8 mouse cellular contexts compared by ENCODE assay signal in genomic region chr12:54352963-54353606, GRCm38 (mm10).
DNase-seq lines count a peak whose midpoint lies in the region; ATAC-seq and TF ChIP-seq lines count a peak whose summit lies in the region.

No protein-coding gene starts in this region.

- no peak overlapping the region for H3K27ac ChIP-seq in forebrain, embryonic 11.5 days (ENCODE audit: low read depth, low read length)
- H3K27ac ChIP-seq in kidney, embryonic 15.5 days: peak overlapping the region; percentile 32; the same call in 1 of the 2 replicates
- H3K27ac ChIP-seq in thymus, adult 2 months (ENCODE audit: control insufficient read depth, insufficient read depth, low read length): no peak overlapping the region

- no peaks in the 10 kb centered on the region for H3K36me3 ChIP-seq in forebrain, embryonic 11.5 days (ENCODE audit: control insufficient read depth, insufficient read depth, low read length)
- H3K36me3 ChIP-seq in kidney, embryonic 15.5 days: no peaks in the 10 kb centered on the region
- no peaks in the 10 kb centered on the region for H3K36me3 ChIP-seq in thymus, adult 2 months (ENCODE audit: control insufficient read depth, insufficient read depth, low read length)

- peaks cover 2% of the 10 kb centered on the region; the same call in 1 of the 2 replicates for H3K4me1 ChIP-seq in forebrain, embryonic 11.5 days (replicated peaks; ENCODE audit: control insufficient read depth, insufficient read depth, low read length)
- H3K4me1 ChIP-seq in kidney, embryonic 15.5 days: peaks cover 20% of the 10 kb centered on the region
- peaks cover 7% of the 10 kb centered on the region for H3K4me1 ChIP-seq in thymus, adult 2 months (replicated peaks; ENCODE audit: control insufficient read depth, insufficient read depth, low read length)

- no peaks in the 10 kb centered on the region for H3K9me3 ChIP-seq in forebrain, embryonic 11.5 days (ENCODE audit: control insufficient read depth, low read length)
- no peaks in the 10 kb centered on the region for H3K9me3 ChIP-seq in kidney, embryonic 15.5 days (replicated peaks)

- no peak for TF ChIP-seq POLR2A in thymus, adult 2 months (IDR thresholded peaks at IDR 0.05; ENCODE audit: control insufficient read depth, extremely low read depth, insufficient read depth, low read length, poor library complexity)

- no peak overlapping the region for H3K9ac ChIP-seq in forebrain, embryonic 11.5 days (ENCODE audit: low read length)
- no peak overlapping the region for H3K9ac ChIP-seq in kidney, embryonic 15.5 days

- H3K4me3 ChIP-seq in forebrain, embryonic 11.5 days (ENCODE audit: low read depth, low read length): no peak overlapping the region
- no peak overlapping the region for H3K4me3 ChIP-seq in kidney, embryonic 15.5 days (replicated peaks)
- H3K4me3 ChIP-seq in thymus, adult 2 months (ENCODE audit: control insufficient read depth, insufficient read depth, low read length): no peak overlapping the region

- DNase-seq in cerebellum, postnatal 25 days: peak; percentile 9 to 20
- no peak for DNase-seq in cerebellum, postnatal 4 days (ENCODE audit: low spot score in 2 of 2)
- peak; percentile 50 for DNase-seq in forebrain, embryonic 11.5 days (ENCODE audit: low spot score)
- peak; percentile 17 for DNase-seq in lung, postnatal 14 days
- DNase-seq in thymus, adult 2 months: peak; percentile 43
- DNase-seq in spleen, postnatal 4 days (ENCODE audit: low spot score in 2 of 2): no peak

- H3K27me3 ChIP-seq in forebrain, embryonic 11.5 days (ENCODE audit: control insufficient read depth, insufficient read depth, low read length): no peaks in the 10 kb centered on the region
- H3K27me3 ChIP-seq in kidney, embryonic 15.5 days: no peaks in the 10 kb centered on the region
- no peaks in the 10 kb centered on the region for H3K27me3 ChIP-seq in thymus, adult 2 months (ENCODE audit: control insufficient read depth, insufficient read depth, low read length)

- 76% methylated on average over 10 of the region's 10 CpGs for WGBS in forebrain, embryonic 11.5 days
- 68% methylated on average over 10 of the region's 10 CpGs for WGBS in kidney, embryonic 15.5 days
- 68% methylated on average over 10 of the region's 10 CpGs for WGBS in thymus, adult 2 months

- no peak for TF ChIP-seq CTCF in thymus, adult 2 months (IDR thresholded peaks at IDR 0.05; ENCODE audit: borderline replicate concordance, control insufficient read depth, extremely low read depth, insufficient read depth, low read length, poor library complexity)

- H3K4me2 ChIP-seq in forebrain, embryonic 11.5 days (ENCODE audit: low read depth, low read length, severe bottlenecking): no peak overlapping the region
- 0 out of 2 replicates have a peak overlapping the region, but pooled peaks have one; percentile 15 for H3K4me2 ChIP-seq in kidney, embryonic 15.5 days

- ATAC-seq in CD4-positive, CD25-positive, alpha-beta regulatory T cell, adult 4 months: peak; percentile 80
- no peak for ATAC-seq in forebrain, embryonic 11.5 days (replicated peaks; ENCODE audit: low FRiP score)
- no peak for ATAC-seq in kidney, embryonic 15.5 days (replicated peaks; ENCODE audit: low FRiP score)

Comparison
In these comparisons a context has a peak if more than half of its experiments do, and no peak if none do; other contexts are left out.
1. DNase-seq: peak in cerebellum, postnatal 25 days (2 of 2), forebrain, embryonic 11.5 days (single experiment), lung, postnatal 14 days (single experiment) and thymus, adult 2 months (single experiment); none in cerebellum, postnatal 4 days (0 of 2) and spleen, postnatal 4 days (0 of 2).